Mouse (Mus musculus) cerebellum, adult 2 months (tissue): ENCODE data around the gene Tbc1d16. TPM values are rescaled to one million over a fixed set of nuclear protein-coding genes. Genes with fewer than 3 reads are reported as not detected.

Experiments used
- DNase-seq, 2 experiments: peaks; one replicate each; pipeline ENCODE4 v3.0.0; 2021
- H3K27ac ChIP-seq: fragments of 200-500 bp; 2 replicates; pipeline ENCODE4 v1.5.1; 2012; ENCODE audit warnings: low read length, control low read depth, inconsistent platforms; ENCODE audit not compliant: insufficient read depth
- H3K27me3 ChIP-seq: fragments of 200-500 bp; 2 replicates; pipeline ENCODE4 v1.6.1; 2012; ENCODE audit warnings: inconsistent platforms, mild to moderate bottlenecking, low read length, moderate library complexity; ENCODE audit not compliant: control insufficient read depth, insufficient read depth
- H3K4me1 ChIP-seq: fragments of 200-500 bp; 2 replicates; pipeline ENCODE4 v1.6.1; 2011; ENCODE audit warnings: low read length; ENCODE audit not compliant: control insufficient read depth, insufficient read depth
- H3K4me3 ChIP-seq: fragments of 200-500 bp; replicated peaks from 2 replicates; pipeline ENCODE3; 2011; ENCODE audit warnings: mild to moderate bottlenecking, low read depth, low read length, control low read depth; ENCODE audit not compliant: insufficient read depth
- CTCF ChIP-seq: fragments of 200-500 bp; IDR thresholded peaks from 2 replicates; pipeline ENCODE4 v1.5.1; 2011; ENCODE audit warnings: low read depth, mild to moderate bottlenecking, control low read depth, low read length, moderate library complexity, borderline replicate concordance; ENCODE audit not compliant: insufficient read depth
- POLR2A ChIP-seq: fragments of 200-500 bp; IDR thresholded peaks from 2 replicates; pipeline ENCODE4 v1.6.1; 2011; ENCODE audit warnings: low read length, control low read depth, borderline replicate concordance; ENCODE audit not compliant: insufficient read depth
- WGBS: fragments of 180-500 bp; shearing (Covaris S2); methylation state at CpG from one replicate; pipeline ENCODE4 v1.1.7; 2018; 5-methylcytosine and 5-hydroxymethylcytosine counted together
- polyA plus RNA-seq: library from polyadenylated mRNA; depleted of rRNA; stranded (reverse); fragments of >200 nt; gene quantifications from 2 replicates; pipeline ENCODE4 v1.2.3, GENCODE M21; 2012

Tbc1d16 gene
- polyA plus RNA-seq, 1 experiment = 32.5 TPM

DNA sequence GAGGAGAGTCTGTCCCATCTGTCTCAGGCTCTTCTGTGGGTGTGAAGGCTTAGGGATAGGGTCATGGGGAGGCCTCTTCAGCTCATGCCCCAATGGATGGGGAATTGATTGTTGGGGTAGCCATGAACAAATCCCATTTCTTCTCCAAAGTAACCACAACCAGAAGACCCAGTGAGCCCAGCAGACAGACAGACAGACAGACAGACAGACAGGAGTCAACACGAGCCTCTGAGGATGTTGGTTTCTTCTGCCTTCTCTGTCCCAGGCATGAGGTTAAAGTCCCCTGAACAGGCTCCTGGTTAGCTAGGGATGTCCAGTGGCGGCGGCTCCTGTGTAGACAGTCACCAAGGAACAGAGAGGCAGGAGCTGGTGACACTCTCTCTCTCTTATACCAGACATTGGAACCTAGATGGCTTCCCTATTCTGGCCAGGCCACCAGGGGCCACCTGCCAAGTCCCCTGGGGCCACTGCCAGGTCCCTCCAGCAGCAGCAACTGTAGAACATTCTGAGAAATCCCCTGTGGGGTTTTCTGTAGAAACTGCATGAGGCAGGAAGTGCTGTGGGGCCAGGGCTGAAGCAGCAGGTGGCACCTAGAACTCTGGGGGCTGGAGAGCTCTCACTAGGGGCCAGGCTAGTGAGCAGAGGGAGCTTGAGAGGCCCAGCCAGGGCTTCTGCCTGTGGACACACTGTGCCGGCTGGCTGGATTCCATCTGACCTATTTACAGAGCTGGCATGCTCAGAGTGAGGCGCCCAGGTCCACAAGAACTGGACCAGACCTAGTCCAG is 94.7 kb downstream of the Tbc1d16 start:
- Histone ChIP-seq H3K4me1 (peaks cover 43% of the 10 kb centered on the region), H3K27me3 (no peaks in the 10 kb centered on the region), H3K27ac (peak overlapping the region; percentile 44), H3K4me3 (no peak overlapping the region)
- WGBS = 18% methylated on average over 5 of the region's 5 CpGs
- peak; percentile 94 to 96 for DNase-seq
- no peak for TF ChIP-seq POLR2A
- no peak for TF ChIP-seq CTCF

- Histone ChIP-seq H3K27me3 (no peaks in the 10 kb centered on the region), H3K27ac (no peak overlapping the region), H3K4me1 (peaks cover 33% of the 10 kb centered on the region), H3K4me3 (no peak overlapping the region)
- no peak for TF ChIP-seq POLR2A
- TF ChIP-seq CTCF = no peak
- DNase-seq = no peak
- 89% methylated on average over 14 of the region's 14 CpGs for WGBS
Observed at GRCm38 (mm10) chr11:119132198-119133035, 95.9 kb downstream of the Tbc1d16 start.

GRCm38 (mm10) chr11:119130081-119130765 is 98.1 kb downstream of the Tbc1d16 start:
- no peak for DNase-seq
- TF ChIP-seq POLR2A (no peak), CTCF (no peak)
- H3K4me3 ChIP-seq = no peak overlapping the region
- H3K4me1 ChIP-seq = peaks cover 31% of the 10 kb centered on the region
- H3K27ac ChIP-seq = no peak overlapping the region
- 36% methylated on average over 24 of the region's 24 CpGs for WGBS
- no peaks in the 10 kb centered on the region for H3K27me3 ChIP-seq

GRCm38 (mm10) chr11:119129281-119130058 is 98.8 kb downstream of the Tbc1d16 start:
- no peaks in the 10 kb centered on the region for H3K27me3 ChIP-seq
- DNase-seq = no peak
- no peak overlapping the region for H3K4me3 ChIP-seq
- 84% methylated on average over 18 of the region's 18 CpGs for WGBS
- H3K4me1 ChIP-seq = peaks cover 25% of the 10 kb centered on the region
- no peak overlapping the region for H3K27ac ChIP-seq
- TF ChIP-seq CTCF = no peak
- TF ChIP-seq POLR2A = no peak

- no peak overlapping the region for H3K4me3 ChIP-seq
- H3K4me1 ChIP-seq = peaks cover 24% of the 10 kb centered on the region
- no peak for DNase-seq
- no peaks in the 10 kb centered on the region for H3K27me3 ChIP-seq
- H3K27ac ChIP-seq = no peak overlapping the region
- 84% methylated on average over 11 of the region's 11 CpGs for WGBS
- TF ChIP-seq POLR2A (no peak), CTCF (no peak)
Observed at GRCm38 (mm10) chr11:119128668-119129280, 99.5 kb downstream of the Tbc1d16 start.

GRCm38 (mm10) chr11:119127686-119128473 is 100.4 kb downstream of the Tbc1d16 start:
- Histone ChIP-seq H3K27ac (no peak overlapping the region), H3K27me3 (no peaks in the 10 kb centered on the region), H3K4me1 (peaks cover 23% of the 10 kb centered on the region), H3K4me3 (no peak overlapping the region)
- WGBS = 79% methylated on average over 9 of the region's 9 CpGs
- no peak for DNase-seq
- TF ChIP-seq CTCF (no peak), POLR2A (no peak)
